Comparison of ENCODE assay signal across 22 mouse cellular contexts in genomic region chr1:156734019-156734418, GRCm38 (mm10). TPM values are rescaled to one million over a fixed set of nuclear protein-coding genes. Genes with fewer than 3 reads are reported as not detected.
DNase-seq lines count a peak whose midpoint lies in the region; ATAC-seq and TF ChIP-seq lines count a peak whose summit lies in the region.
"Had no signal": no experiment of that assay in that cellular context is flagged by ENCODE, and none has a peak within 500 bp of the region (broad histone marks: within the 10 kb centered on the region; RNA-seq: fewer than 3 reads in every experiment).

No protein-coding gene starts in this region.

- no peaks in the 10 kb centered on the region for H3K27me3 ChIP-seq in embryonic facial prominence, embryonic 14.5 days (replicated peaks; ENCODE audit: control insufficient read depth, insufficient read depth, low read length)
- H3K27me3 ChIP-seq in embryonic facial prominence, embryonic 10.5 days (replicated peaks; ENCODE audit: low read depth, poor library complexity, severe bottlenecking), result no peaks in the 10 kb centered on the region
- no peaks in the 10 kb centered on the region for H3K27me3 ChIP-seq in heart, postnatal 0 days (ENCODE audit: control insufficient read depth, insufficient read depth, low read length)
- no peaks in the 10 kb centered on the region for H3K27me3 ChIP-seq in intestine, embryonic 15.5 days (replicated peaks)
- H3K27me3 ChIP-seq in small intestine, adult 2 months (ENCODE audit: control insufficient read depth, insufficient read depth, low read length), result no peaks in the 10 kb centered on the region
- H3K27me3 ChIP-seq: forebrain, embryonic 13.5 days had no signal

- no peak overlapping the region for H3K4me3 ChIP-seq in embryonic facial prominence, embryonic 14.5 days (ENCODE audit: low read depth, low read length)
- H3K4me3 ChIP-seq in embryonic facial prominence, embryonic 10.5 days, result no peak overlapping the region
- H3K4me3 ChIP-seq in heart, postnatal 0 days (ENCODE audit: low read depth, low read length), result no peak overlapping the region
- no peak overlapping the region for H3K4me3 ChIP-seq in intestine, embryonic 15.5 days (replicated peaks)
- no peak overlapping the region for H3K4me3 ChIP-seq in small intestine, adult 2 months (ENCODE audit: low read depth, low read length)
- H3K4me3 ChIP-seq: forebrain, embryonic 13.5 days had no signal

- no peak overlapping the region for H3K4me2 ChIP-seq in embryonic facial prominence, embryonic 14.5 days (ENCODE audit: low read depth, low read length)
- H3K4me2 ChIP-seq in heart, postnatal 0 days (ENCODE audit: low read depth, low read length), result no peak overlapping the region
- peak overlapping the region; percentile 14 for H3K4me2 ChIP-seq in intestine, embryonic 15.5 days (replicated peaks)
- H3K4me2 ChIP-seq: forebrain, embryonic 13.5 days; hindbrain, embryonic 14.5 days; lung, embryonic 14.5 days had no signal

- H3K9me3 ChIP-seq in embryonic facial prominence, embryonic 14.5 days (ENCODE audit: control insufficient read depth, low read length), result no peaks in the 10 kb centered on the region
- no peaks in the 10 kb centered on the region for H3K9me3 ChIP-seq in embryonic facial prominence, embryonic 10.5 days
- no peaks in the 10 kb centered on the region for H3K9me3 ChIP-seq in heart, postnatal 0 days (replicated peaks; ENCODE audit: control insufficient read depth, low read length)
- H3K9me3 ChIP-seq in intestine, embryonic 15.5 days, result no peaks in the 10 kb centered on the region
- H3K9me3 ChIP-seq: forebrain, embryonic 13.5 days had no signal

- no peak overlapping the region for H3K9ac ChIP-seq in embryonic facial prominence, embryonic 14.5 days (ENCODE audit: low read depth, low read length)
- no peak overlapping the region for H3K9ac ChIP-seq in heart, postnatal 0 days (replicated peaks; ENCODE audit: low read depth, low read length)
- no peak overlapping the region for H3K9ac ChIP-seq in intestine, embryonic 15.5 days
- H3K9ac ChIP-seq: forebrain, embryonic 13.5 days; hindbrain, embryonic 14.5 days; lung, embryonic 14.5 days had no signal

- no peaks in the 10 kb centered on the region for H3K36me3 ChIP-seq in embryonic facial prominence, embryonic 14.5 days (ENCODE audit: control insufficient read depth, insufficient read depth, low read length)
- no peaks in the 10 kb centered on the region for H3K36me3 ChIP-seq in embryonic facial prominence, embryonic 10.5 days (replicated peaks)
- no peaks in the 10 kb centered on the region for H3K36me3 ChIP-seq in heart, postnatal 0 days (replicated peaks; ENCODE audit: control insufficient read depth, insufficient read depth, low read length)
- no peaks in the 10 kb centered on the region for H3K36me3 ChIP-seq in intestine, embryonic 15.5 days
- no peaks in the 10 kb centered on the region for H3K36me3 ChIP-seq in small intestine, adult 2 months (ENCODE audit: control insufficient read depth, insufficient read depth, low read length)

- no peaks in the 10 kb centered on the region for H3K4me1 ChIP-seq in embryonic facial prominence, embryonic 14.5 days (ENCODE audit: control insufficient read depth, insufficient read depth, low read length)
- H3K4me1 ChIP-seq in embryonic facial prominence, embryonic 10.5 days, result 0 out of 2 replicates have a peak, but pooled peaks cover 3% of the 10 kb centered on the region
- peaks cover 15% of the 10 kb centered on the region for H3K4me1 ChIP-seq in heart, postnatal 0 days (ENCODE audit: control insufficient read depth, insufficient read depth)
- peaks cover 15% of the 10 kb centered on the region; the same call in 1 of the 2 replicates for H3K4me1 ChIP-seq in intestine, embryonic 15.5 days (replicated peaks)
- H3K4me1 ChIP-seq in small intestine, adult 2 months (ENCODE audit: control insufficient read depth, insufficient read depth, insufficient read length, low read length), result peaks cover 22% of the 10 kb centered on the region
- H3K4me1 ChIP-seq: forebrain, embryonic 13.5 days had no signal

- 50% methylated on average over 3 of the region's 3 CpGs for WGBS in embryonic facial prominence, embryonic 14.5 days
- WGBS in embryonic facial prominence, embryonic 10.5 days, result 70% methylated on average over 3 of the region's 3 CpGs
- 75% methylated on average over 3 of the region's 3 CpGs for WGBS in heart, postnatal 0 days
- WGBS in intestine, embryonic 15.5 days, result 48% methylated on average over 3 of the region's 3 CpGs
- WGBS in small intestine, adult 2 months, result 33% methylated on average over 3 of the region's 3 CpGs

- no peak for DNase-seq in embryonic facial prominence, embryonic 14.5 days (ENCODE audit: low spot score)
- DNase-seq in embryonic facial prominence, embryonic 10.5 days (ENCODE audit: low spot score), result no peak
- DNase-seq in heart, postnatal 0 days (ENCODE audit: low spot score), result no peak
- DNase-seq in heart, postnatal 4 days, result no peak
- no peak for DNase-seq in adrenal gland, postnatal 36 days
- DNase-seq in kidney, adult 18-20 months, result no peak
- DNase-seq: adrenal gland, postnatal 14 days; cerebellum, adult 11 months; cerebellum, postnatal 14 days; embryo, embryonic 11 days; heart, postnatal 14 days; kidney, adult 11 months; liver; lung, embryonic 14.5 days; lung, postnatal 36 days; thymus, adult 18-20 months had no signal

- TF ChIP-seq EP300 in heart, postnatal 0 days (IDR thresholded peaks at IDR 0.05; ENCODE audit: low read depth), result no peak

- peak; percentile 54; the same call in 1 of the 2 replicates for ATAC-seq in embryonic facial prominence, embryonic 14.5 days (ENCODE audit: low read depth)
- no peak for ATAC-seq in heart, postnatal 0 days (ENCODE audit: insufficient read depth, low read depth)
- ATAC-seq in intestine, embryonic 15.5 days, result peak; percentile 63
- ATAC-seq: activated CD4-positive, CD25-positive, alpha-beta regulatory T cell, adult 4 months; forebrain, embryonic 13.5 days had no signal

- no peak for TF ChIP-seq POLR2A in small intestine, adult 2 months (IDR thresholded peaks at IDR 0.05; ENCODE audit: low read depth, low read length)

- peak overlapping the region; percentile 29; the same call in 1 of the 2 replicates for H3K27ac ChIP-seq in embryonic facial prominence, embryonic 14.5 days (replicated peaks; ENCODE audit: low read depth, low read length)
- H3K27ac ChIP-seq in embryonic facial prominence, embryonic 10.5 days (replicated peaks), result no peak overlapping the region
- peak overlapping the region; percentile 64 for H3K27ac ChIP-seq in heart, postnatal 0 days (ENCODE audit: low read depth)
- H3K27ac ChIP-seq in intestine, embryonic 15.5 days, result peak overlapping the region; percentile 72
- peak overlapping the region; percentile 73 for H3K27ac ChIP-seq in small intestine, adult 2 months (ENCODE audit: insufficient read depth, low read depth, low read length)
- H3K27ac ChIP-seq: forebrain, embryonic 13.5 days; hindbrain, embryonic 14.5 days; kidney, postnatal 0 days had no signal

- no peak for TF ChIP-seq CTCF in heart, postnatal 0 days (IDR thresholded peaks at IDR 0.05; ENCODE audit: low read depth)
- no peak for TF ChIP-seq CTCF in small intestine, adult 2 months (IDR thresholded peaks at IDR 0.05; ENCODE audit: extremely low read depth, insufficient read length, insufficient replicate concordance, low read depth, low read length)

RNA-seq across cellular contexts. Expression of gene Fam20b, which starts 15.1 kb away (rescaled TPM):
- polyA plus RNA-seq in embryonic facial prominence, embryonic 14.5 days (2014; fragmentation: Nextera tagmentation; extraction: Ambion mirVana), result 30.0 and 31.1 TPM in 2 replicates
- 17.8 and 18.0 TPM in 2 replicates for polyA plus RNA-seq in embryonic facial prominence, embryonic 10.5 days (2016; fragmentation: Nextera tagmentation; extraction: Ambion mirVana)
- 42.9 and 46.7 TPM in 2 replicates for total RNA-seq in heart, postnatal 0 days (2014; rRNA removed; ENCODE audit: low replicate concordance)
- 17.8 and 20.9 TPM in 2 replicates for polyA plus RNA-seq in heart, postnatal 0 days (2015; fragmentation: Nextera tagmentation; extraction: Ambion mirVana)
- 10 to 100 TPM; 52.3 to 54.3 TPM for total RNA-seq in heart, postnatal 4 days (2021)
- 45.5 and 48.0 TPM in 2 replicates for polyA plus RNA-seq in intestine, embryonic 15.5 days (2015; fragmentation: Nextera tagmentation; extraction: Ambion mirVana)
- polyA plus RNA-seq in small intestine, adult 2 months (2012; rRNA removed), result 12.7 and 25.7 TPM in 2 replicates
- total RNA-seq in adrenal gland, postnatal 36 days (2021), result 10 to 100 TPM; 47.9 to 58.3 TPM

RNA-seq across cellular contexts. Expression of gene Tor3a, which starts 59.9 kb away (rescaled TPM):
- 9.5 and 10.0 TPM in 2 replicates for polyA plus RNA-seq in embryonic facial prominence, embryonic 14.5 days (2014; fragmentation: Nextera tagmentation; extraction: Ambion mirVana)
- polyA plus RNA-seq in embryonic facial prominence, embryonic 10.5 days (2016; fragmentation: Nextera tagmentation; extraction: Ambion mirVana), result 3.5 and 4.6 TPM in 2 replicates
- 6.5 and 59.8 TPM in 2 replicates for total RNA-seq in heart, postnatal 0 days (2014; rRNA removed; ENCODE audit: low replicate concordance)
- polyA plus RNA-seq in heart, postnatal 0 days (2015; fragmentation: Nextera tagmentation; extraction: Ambion mirVana), result 7.1 and 7.6 TPM in 2 replicates
- 10 to 100 TPM; 10.1 to 12.9 TPM for total RNA-seq in heart, postnatal 4 days (2021)
- 5.4 and 5.6 TPM in 2 replicates for polyA plus RNA-seq in intestine, embryonic 15.5 days (2015; fragmentation: Nextera tagmentation; extraction: Ambion mirVana)
- polyA plus RNA-seq in small intestine, adult 2 months (2012; rRNA removed), result 21.5 and 31.0 TPM in 2 replicates
- 10 to 100 TPM; 17.9 to 20.5 TPM for total RNA-seq in adrenal gland, postnatal 36 days (2021)
